Mouse (Mus musculus) adrenal gland, postnatal 0 days (tissue): ENCODE data around the gene Krt80. TPM values are rescaled to one million over a fixed set of nuclear protein-coding genes. Genes with fewer than 3 reads are reported as not detected.

Experiments
- microRNA-seq: library from miRNA; unstranded; fragments of <30 nt; microRNA quantifications from one replicate; pipeline ENCODE4, GENCODE M21; 2016; ENCODE audit warnings: borderline replicate concordance; ENCODE audit not compliant: insufficient number of aligned reads
- polyA plus RNA-seq: library from polyadenylated mRNA; unstranded; fragments of >200 nt; fragmentation: Nextera tagmentation; extraction: Ambion mirVana; gene quantifications from 2 replicates; pipeline ENCODE4 v1.2.1, GENCODE M21; 2015

Gene Krt80
- 0.51 and 0.54 TPM in 2 replicates for polyA plus RNA-seq

DNA sequence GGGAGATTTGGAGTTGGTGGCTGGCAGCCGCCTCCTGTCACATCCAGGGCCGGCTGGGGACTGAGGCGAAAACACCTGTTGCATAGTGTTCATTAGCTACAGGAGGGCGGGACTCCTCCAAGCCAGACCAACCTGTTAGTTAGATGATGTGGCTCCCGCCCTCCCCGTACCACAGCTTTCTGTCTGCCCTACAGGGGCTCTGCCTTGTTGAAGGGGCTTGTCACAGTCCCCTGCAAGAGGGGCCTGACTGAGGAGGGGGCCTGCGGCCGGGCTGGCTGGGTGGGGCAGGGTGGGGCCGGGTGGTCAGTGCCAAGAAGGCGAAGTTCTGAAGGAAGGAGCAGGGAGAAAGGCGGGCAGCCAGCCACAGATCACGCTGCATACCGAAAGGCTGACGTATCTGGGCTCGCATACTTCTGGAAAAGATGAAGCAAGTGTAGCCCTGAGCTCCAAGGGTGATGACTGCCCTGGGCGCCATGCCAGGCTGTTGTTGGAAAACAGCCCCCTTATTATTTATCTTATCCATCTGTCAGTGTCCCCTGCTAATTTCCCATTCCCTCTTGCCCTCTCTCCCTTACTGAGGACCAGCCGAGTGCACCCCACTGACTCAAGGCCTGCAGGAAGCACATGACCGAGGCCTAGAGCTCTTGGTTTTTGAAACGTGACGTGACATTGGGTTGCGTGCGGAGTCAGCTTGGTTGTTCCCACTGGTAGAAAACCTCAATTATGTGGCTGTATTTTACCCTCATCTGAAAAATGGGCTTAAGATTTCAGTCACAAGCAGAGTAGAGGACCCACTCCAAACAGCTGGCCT is at the start of gene Krt80:
Gene Krt80 (minus strand): TSS at position 62 of the 811 bp plus-strand sequence.

DNA sequence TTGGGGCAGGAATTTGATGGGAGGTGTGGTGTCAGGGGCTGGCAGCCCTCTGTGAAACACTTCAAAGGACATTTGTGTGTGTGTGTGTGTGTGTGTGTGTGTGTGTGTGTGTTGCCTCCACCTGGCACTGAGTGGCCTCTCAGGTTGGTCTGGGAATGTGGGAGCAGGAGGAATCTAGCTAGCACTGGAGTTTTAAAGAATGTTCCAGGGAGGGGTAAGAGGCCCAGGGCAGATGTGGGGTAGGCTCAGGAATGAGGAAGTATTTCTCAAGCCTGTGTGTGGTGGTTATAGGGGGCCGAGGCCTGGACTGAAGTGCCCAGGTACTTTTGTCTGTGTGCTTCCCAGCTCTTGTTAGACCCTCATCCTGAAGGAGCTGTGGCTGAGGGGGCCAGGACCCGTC is 40.8 kb upstream of the Krt80 start, which contains the start of gene Krt7:
Gene Krt7 (plus strand): TSS at position 269 of the 400 bp plus-strand sequence.

Small RNAs within 50 kb of the gene (microRNA-seq; reads per million reads assigned to microRNA genes)
- gene Mir1941: not detected

Other genes with a start within 250 kb of the Krt80 start
- 12.3 and 14.4 TPM in 2 replicates for gene Acvrl1, start 241.6 kb downstream of the Krt80 start, polyA plus RNA-seq
- gene Acvr1b, start 196.1 kb downstream of the Krt80 start, polyA plus RNA-seq: 3.5 and 3.7 TPM in 2 replicates
- 8.4 and 9.1 TPM in 2 replicates for gene Grasp, start 146.0 kb downstream of the Krt80 start, polyA plus RNA-seq
- 15.7 and 19.6 TPM in 2 replicates for gene Nr4a1, start 115.9 kb downstream of the Krt80 start, polyA plus RNA-seq
- 78.4 and 85.0 TPM in 2 replicates for gene Atg101, start 85.9 kb downstream of the Krt80 start, polyA plus RNA-seq
- 7.3 and 18.0 TPM in 2 replicates for gene 6030408B16Rik, start 77.0 kb downstream of the Krt80 start, polyA plus RNA-seq
- 16.2 and 18.6 TPM in 2 replicates for gene Krt7, start 40.9 kb upstream of the Krt80 start, polyA plus RNA-seq
- gene Krt87, start 68.6 kb upstream of the Krt80 start, polyA plus RNA-seq: not detected in 2 replicates
- not detected in 2 replicates for gene Krt88, start 77.6 kb upstream of the Krt80 start, polyA plus RNA-seq
- gene Krt81, start 93.6 kb upstream of the Krt80 start, polyA plus RNA-seq: not detected in 2 replicates
- 0.14 TPM in 1 of 2 replicates, not detected in the other for gene Krt86, start 103.3 kb upstream of the Krt80 start, polyA plus RNA-seq
- gene Krt83, start 121.3 kb upstream of the Krt80 start, polyA plus RNA-seq: not detected in 2 replicates
- gene Gm49425, start 147.1 kb upstream of the Krt80 start, polyA plus RNA-seq: not detected in 2 replicates
- not detected in 2 replicates for gene Krt84, start 162.7 kb upstream of the Krt80 start, polyA plus RNA-seq
- not detected in 2 replicates for gene Krt82, start 180.5 kb upstream of the Krt80 start, polyA plus RNA-seq
- gene Krt90, start 192.8 kb upstream of the Krt80 start, polyA plus RNA-seq: 0.90 and 2.8 TPM in 2 replicates
- not detected in 2 replicates for gene Krt75, start 203.7 kb upstream of the Krt80 start, polyA plus RNA-seq